Comparison of ENCODE assay signal across 8 mouse cellular contexts in the genomic region with DNA sequence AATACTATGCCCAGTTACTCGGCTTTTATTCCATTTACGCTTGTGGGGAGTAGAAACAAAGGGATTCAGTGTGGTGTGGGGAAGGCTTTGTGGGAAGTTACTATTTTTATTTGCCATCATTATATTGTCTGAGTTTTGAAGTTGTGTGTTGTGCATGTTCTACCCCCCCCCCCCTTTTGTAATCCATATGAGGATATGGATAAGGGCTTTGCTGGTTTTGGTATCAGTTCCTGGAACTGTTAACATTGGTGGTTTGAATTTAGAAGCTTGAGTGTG. TPM values are rescaled to one million over a fixed set of nuclear protein-coding genes. Genes with fewer than 3 reads are reported as not detected.
DNase-seq lines count a peak whose midpoint lies in the region; ATAC-seq and TF ChIP-seq lines count a peak whose summit lies in the region.

No protein-coding gene starts in this region.

- 0 out of 2 replicates have a peak, but pooled peaks cover 15% of the 10 kb centered on the region for H3K4me1 ChIP-seq in lung, embryonic 14.5 days (ENCODE audit: insufficient read depth)
- H3K4me1 ChIP-seq in embryonic fibroblast, embryonic 13.5 days (ENCODE audit: control insufficient read depth, insufficient read depth, low read length), result peaks cover 2% of the 10 kb centered on the region
- H3K4me1 ChIP-seq in limb, embryonic 10.5 days, result peaks cover 19% of the 10 kb centered on the region
- peaks cover 24% of the 10 kb centered on the region for H3K4me1 ChIP-seq in neural tube, embryonic 15.5 days

- peak overlapping the region; percentile 99; the same call in 1 of the 2 replicates for H3K27ac ChIP-seq in lung, embryonic 14.5 days (ENCODE audit: low read depth)
- H3K27ac ChIP-seq in embryonic fibroblast, embryonic 13.5 days (ENCODE audit: insufficient read depth, low read length), result peak overlapping the region; percentile 82
- H3K27ac ChIP-seq in limb, embryonic 10.5 days, result peak overlapping the region; percentile 99
- H3K27ac ChIP-seq in neural tube, embryonic 15.5 days (replicated peaks), result peak overlapping the region; percentile 95

- no peaks in the 10 kb centered on the region for H3K36me3 ChIP-seq in lung, embryonic 14.5 days (ENCODE audit: insufficient read depth)
- H3K36me3 ChIP-seq in limb, embryonic 10.5 days, result no peaks in the 10 kb centered on the region
- no peaks in the 10 kb centered on the region for H3K36me3 ChIP-seq in neural tube, embryonic 15.5 days

- peak overlapping the region; percentile 96 for H3K4me3 ChIP-seq in lung, embryonic 14.5 days (ENCODE audit: low read depth, low read length)
- H3K4me3 ChIP-seq in embryonic fibroblast, embryonic 13.5 days (ENCODE audit: insufficient read depth, low read length), result peak overlapping the region; percentile 89
- peak overlapping the region; percentile 98 for H3K4me3 ChIP-seq in limb, embryonic 10.5 days
- peak overlapping the region; percentile 86 for H3K4me3 ChIP-seq in neural tube, embryonic 15.5 days (replicated peaks)

- H3K9ac ChIP-seq in lung, embryonic 14.5 days, result peak overlapping the region; percentile 98
- H3K9ac ChIP-seq in neural tube, embryonic 15.5 days (replicated peaks), result peak overlapping the region; percentile 88

- H3K4me2 ChIP-seq in lung, embryonic 14.5 days, result peak overlapping the region; percentile 64
- H3K4me2 ChIP-seq in neural tube, embryonic 15.5 days, result peak overlapping the region; percentile 70

- no peak for TF ChIP-seq POLR2A in embryonic fibroblast, embryonic 13.5 days (IDR thresholded peaks at IDR 0.05; ENCODE audit: low read depth, low read length)

- H3K9me3 ChIP-seq in lung, embryonic 14.5 days (ENCODE audit: low read depth, low read length), result no peaks in the 10 kb centered on the region
- no peaks in the 10 kb centered on the region for H3K9me3 ChIP-seq in limb, embryonic 10.5 days (replicated peaks)
- H3K9me3 ChIP-seq in neural tube, embryonic 15.5 days (replicated peaks), result no peaks in the 10 kb centered on the region

- no peaks in the 10 kb centered on the region for H3K27me3 ChIP-seq in lung, embryonic 14.5 days (ENCODE audit: insufficient read depth, low read length)
- no peaks in the 10 kb centered on the region for H3K27me3 ChIP-seq in limb, embryonic 10.5 days (ENCODE audit: low read depth, poor library complexity, severe bottlenecking)
- no peaks in the 10 kb centered on the region for H3K27me3 ChIP-seq in neural tube, embryonic 15.5 days (replicated peaks)

- ATAC-seq in lung, embryonic 14.5 days (ENCODE audit: insufficient read depth), result no peak
- no peak for ATAC-seq in neural tube, embryonic 15.5 days (ENCODE audit: low FRiP score)
- no peak for ATAC-seq in frontal cortex, adult (ENCODE audit: low TSS enrichment)

- DNase-seq in lung, embryonic 14.5 days, result no peak
- DNase-seq in lung, postnatal 10 days, result no peak
- no peak for DNase-seq in limb, embryonic 10.5 days (ENCODE audit: low spot score)
- DNase-seq in frontal cortex, postnatal 25 days (ENCODE audit: low spot score in 2 of 2), result no peak
- no peak for DNase-seq in urinary bladder, adult 2 months (ENCODE audit: low spot score)

- WGBS in lung, embryonic 14.5 days, result 0% methylated on average over 2 of the region's 2 CpGs
- WGBS in limb, embryonic 10.5 days, result 0% methylated on average over 2 of the region's 2 CpGs
- 0% methylated on average over 2 of the region's 2 CpGs for WGBS in neural tube, embryonic 15.5 days

- no peak for TF ChIP-seq CTCF in lung, embryonic 14.5 days (IDR thresholded peaks at IDR 0.05; ENCODE audit: low read depth)
- TF ChIP-seq CTCF in embryonic fibroblast, embryonic 13.5 days (IDR thresholded peaks at IDR 0.05; ENCODE audit: borderline replicate concordance, insufficient read depth, low read length), result no peak

RNA-seq across cellular contexts. Expression of a gene that starts 1.3 kb away (rescaled TPM):
- polyA plus RNA-seq in lung, embryonic 14.5 days (2014; fragmentation: Nextera tagmentation; extraction: Ambion mirVana), result 53.6 and 59.9 TPM in 2 replicates
- polyA plus RNA-seq in embryonic fibroblast, embryonic 13.5 days (2011; ENCODE audit: insufficient read length, low read depth, missing spikeins), result 615 and 683 TPM in 2 replicates
- polyA plus RNA-seq in limb, embryonic 10.5 days (2016; fragmentation: Nextera tagmentation; extraction: Ambion mirVana), result 20.6 and 25.4 TPM in 2 replicates
- polyA plus RNA-seq in neural tube, embryonic 15.5 days (2015; fragmentation: Nextera tagmentation; extraction: Ambion mirVana), result 32.4 and 41.5 TPM in 2 replicates
- 148 and 156 TPM in 2 replicates for polyA plus RNA-seq in urinary bladder, adult 2 months (2012; rRNA removed)
